Mouse (Mus musculus): Measurements from ENCODE around the gene Crygd.

Gene Crygd

DNA sequence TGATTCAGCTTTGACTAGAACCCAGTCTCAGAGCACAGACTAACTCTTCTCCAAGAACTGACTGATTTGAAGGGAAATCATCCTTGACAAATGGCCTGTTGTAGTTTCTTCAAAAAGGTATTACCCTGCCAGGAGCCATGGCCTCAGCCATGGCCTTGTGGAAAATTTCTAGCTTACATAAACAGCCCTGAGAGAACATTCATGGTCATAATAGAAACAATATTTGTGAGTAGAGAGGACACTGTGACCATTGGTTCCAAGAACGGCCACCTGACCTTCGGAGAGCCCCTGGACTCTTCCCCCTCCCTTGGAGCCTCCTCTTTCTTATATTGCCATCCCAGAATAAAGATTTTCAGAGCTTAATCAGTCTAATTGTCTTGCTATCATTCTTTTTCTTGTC is 19.8 kb downstream of the Crygd start:
- no peak for DNase-seq (ENCODE audit: low spot score in 2 of 2)

GRCm38 (mm10) chr1:65041837-65042236 is 21.4 kb downstream of the Crygd start:
- DNase-seq (ENCODE audit: low spot score in 2 of 2): no peak

- DNase-seq (ENCODE audit: low spot score in 2 of 2): no peak
Observed at GRCm38 (mm10) chr1:65040806-65041205, 22.4 kb downstream of the Crygd start.

- DNase-seq (ENCODE audit: low spot score in 2 of 2): no peak
Observed at GRCm38 (mm10) chr1:65039679-65040078, 23.6 kb downstream of the Crygd start.

GRCm38 (mm10) chr1:65037542-65037941 is 25.7 kb downstream of the Crygd start:
- no peak for DNase-seq (ENCODE audit: low spot score in 2 of 2)

DNA sequence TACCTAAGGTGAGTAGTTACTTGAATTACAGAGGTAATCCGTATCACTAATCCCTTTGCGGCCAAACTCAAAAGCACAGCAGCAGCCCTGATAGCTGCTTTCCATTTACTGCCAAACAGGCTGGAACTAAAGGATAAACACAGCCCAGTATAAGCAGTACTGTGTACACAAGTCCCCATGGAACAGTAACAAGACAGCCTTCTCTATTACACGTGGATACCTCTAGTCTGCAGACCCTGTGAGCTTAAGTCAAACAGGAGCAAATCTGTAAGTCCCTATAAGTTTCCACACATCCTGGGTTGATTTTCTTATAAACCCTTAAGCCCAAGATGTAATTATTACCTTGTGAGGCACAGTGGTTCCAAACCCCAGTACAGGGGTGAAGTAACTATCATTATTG is 27.7 kb downstream of the Crygd start:
- no peak for DNase-seq (ENCODE audit: low spot score in 2 of 2)

DNA sequence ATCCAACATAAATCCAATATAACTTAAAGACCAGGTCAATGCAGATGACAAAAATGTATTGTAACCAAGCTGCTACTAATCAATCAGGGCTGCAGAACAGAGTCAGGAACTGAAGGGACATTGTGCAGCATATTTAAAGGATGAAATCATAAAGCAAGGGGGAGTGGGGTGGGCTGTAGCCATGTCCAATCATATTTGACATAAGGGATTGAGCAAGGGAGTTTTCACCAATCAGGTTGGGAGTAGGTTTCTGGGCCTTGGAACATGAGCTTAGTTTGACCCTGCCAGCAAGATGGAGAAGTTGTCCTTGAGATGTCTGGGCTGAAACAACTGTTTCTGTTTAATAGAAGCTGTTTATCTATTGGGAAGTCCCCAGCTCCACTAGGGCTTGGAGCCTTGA is 30.6 kb downstream of the Crygd start, which contains the start of gene Akr1cl:
Akr1cl (minus strand) TSS at position 119 of the 400 bp plus-strand sequence.
- no peak for DNase-seq (ENCODE audit: low spot score in 2 of 2)

DNA sequence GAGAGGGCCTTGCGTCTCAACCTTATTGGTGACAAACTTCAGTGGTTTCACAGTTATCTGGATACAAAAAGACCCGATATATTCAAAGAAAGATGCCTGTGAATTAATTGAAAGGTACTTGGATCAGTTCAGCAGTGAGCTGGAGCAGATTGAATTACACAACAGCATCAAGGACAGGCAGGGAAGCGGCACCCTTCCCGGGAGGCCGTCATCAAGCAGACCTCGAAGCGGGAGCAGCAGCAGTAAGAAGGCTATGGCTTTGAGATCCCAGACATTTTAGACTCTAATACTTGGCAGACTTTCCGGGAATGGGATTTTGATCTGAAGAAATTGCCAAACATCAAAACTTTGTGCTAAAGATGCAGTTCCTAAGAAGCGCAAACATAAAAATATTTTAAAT is 35.0 kb downstream of the Crygd start:
- no peak for DNase-seq (ENCODE audit: low spot score in 2 of 2)

- no peak for DNase-seq (ENCODE audit: low spot score in 2 of 2)
Observed at GRCm38 (mm10) chr1:65012726-65013125, 50.5 kb downstream of the Crygd start.

Measured in frontal cortex, postnatal 10 days (tissue).